Mouse (Mus musculus) intestine, embryonic 15.5 days (tissue): ENCODE data around the gene Prcd. TPM values are rescaled to one million over a fixed set of nuclear protein-coding genes. Genes with fewer than 3 reads are reported as not detected.
"Not testable (repeated sequence)": the region's sequence is repeated elsewhere in the genome, so short reads cannot be mapped to it uniquely, and the experiment has no call there.

Experiments
- ATAC-seq: fragments of 200-750 bp; cut with Nextera tagmentation; 2 replicates; pipeline ENCODE4 v1.8.0; 2017; ENCODE audit warnings: moderate TSS enrichment, moderate library complexity
- H3K27ac ChIP-seq: fragments of 300-500 bp; sonication (generic); 2 replicates; pipeline ENCODE4 v1.5.1; 2015; ENCODE audit warnings: mild to moderate bottlenecking, inconsistent platforms
- H3K27me3 ChIP-seq: fragments of 300-500 bp; sonication (generic); replicated peaks from 2 replicates; pipeline ENCODE4 v1.6.1; 2015; ENCODE audit warnings: inconsistent platforms
- H3K36me3 ChIP-seq: fragments of 300-500 bp; sonication (generic); 2 replicates; pipeline ENCODE4 v1.6.1; 2015; ENCODE audit warnings: inconsistent platforms
- H3K4me1 ChIP-seq: fragments of 300-500 bp; sonication (generic); replicated peaks from 2 replicates; pipeline ENCODE4 v1.6.1; 2015; ENCODE audit warnings: inconsistent platforms
- H3K4me2 ChIP-seq: fragments of 300-500 bp; sonication (generic); replicated peaks from 2 replicates; pipeline ENCODE4 v1.6.1; 2015; ENCODE audit warnings: mild to moderate bottlenecking, inconsistent platforms
- H3K4me3 ChIP-seq: fragments of 300-500 bp; sonication (generic); replicated peaks from 2 replicates; pipeline ENCODE4 v1.5.1; 2015; ENCODE audit warnings: inconsistent platforms
- H3K9ac ChIP-seq: fragments of 300-500 bp; sonication (generic); 2 replicates; pipeline ENCODE4 v1.6.1; 2015; ENCODE audit warnings: inconsistent platforms
- H3K9me3 ChIP-seq: fragments of 300-500 bp; sonication (generic); 2 replicates; pipeline ENCODE4 v1.6.1; 2016; ENCODE audit warnings: inconsistent platforms
- WGBS: fragments of 180-500 bp; shearing (Covaris S2); methylation state at CpG from one replicate; pipeline ENCODE4 v1.1.7; 2015; 5-methylcytosine and 5-hydroxymethylcytosine counted together
- polyA plus RNA-seq: library from polyadenylated mRNA; unstranded; fragments of >200 nt; fragmentation: Nextera tagmentation; extraction: Ambion mirVana; gene quantifications from 2 replicates; pipeline ENCODE4 v1.2.1, GENCODE M21; 2015

Gene Prcd
- 1.0 and 1.3 TPM in 2 replicates for polyA plus RNA-seq

- H3K36me3 ChIP-seq, result no peaks in the 10 kb centered on the region
These were observed at the start of gene Prcd for GRCm38 (mm10) chr11:116653234-116653633. Gene Prcd, plus strand, starts transcription at chr11:116653534.

GRCm38 (mm10) chr11:116604097-116604496, 49.2 kb upstream of the Prcd start:
- no peaks in the 10 kb centered on the region for H3K9me3 ChIP-seq
- H3K36me3 ChIP-seq, result 0 out of 2 replicates have a peak, but pooled peaks cover 4% of the 10 kb centered on the region
- H3K27ac ChIP-seq, result no peak overlapping the region
- no peaks in the 10 kb centered on the region for H3K4me1 ChIP-seq
- H3K9ac ChIP-seq, result no peak overlapping the region
- 85% methylated on average over 12 of the region's 12 CpGs for whole genome bisulfite sequencing
- H3K27me3 ChIP-seq, result no peaks in the 10 kb centered on the region
- no peak overlapping the region for H3K4me3 ChIP-seq
- no peak overlapping the region for H3K4me2 ChIP-seq
- no peak for ATAC-seq

More at GRCm38 (mm10) chr11:116653234-116653633, at the start of gene Prcd:
- Histone ChIP-seq H3K4me1 (peaks cover 32% of the 10 kb centered on the region), H3K4me2 (peak within 1 kb of the TSS; percentile 93), H3K27ac (no peak within 1 kb of the TSS), H3K4me3 (peak within 1 kb of the TSS; percentile 53), H3K9me3 (no peaks in the 10 kb centered on the region), H3K27me3 (peaks cover 29% of the 10 kb centered on the region), H3K9ac (peak within 1 kb of the TSS; percentile 62)
- ATAC-seq, result no peak
- 6% methylated on average over 10 of the region's 10 CpGs for WGBS

GRCm38 (mm10) chr11:116607717-116608116, 45.6 kb upstream of the Prcd start:
- 88% methylated on average over 3 of the region's 3 CpGs for WGBS
- Histone ChIP-seq H3K36me3 (0 out of 2 replicates have a peak, but pooled peaks cover 4% of the 10 kb centered on the region), H3K4me2 (no peak overlapping the region), H3K4me1 (0 out of 2 replicates have a peak, but pooled peaks cover 4% of the 10 kb centered on the region), H3K9ac (no peak overlapping the region), H3K27ac (no peak overlapping the region), H3K4me3 (no peak overlapping the region), H3K27me3 (no peaks in the 10 kb centered on the region), H3K9me3 (no peaks in the 10 kb centered on the region)
- no peak for ATAC-seq

GRCm38 (mm10) chr11:116609965-116610630, 43.2 kb upstream of the Prcd start:
- Histone ChIP-seq H3K27me3 (no peaks in the 10 kb centered on the region), H3K36me3 (no peaks in the 10 kb centered on the region), H3K4me1 (0 out of 2 replicates have a peak, but pooled peaks cover 4% of the 10 kb centered on the region), H3K9me3 (no peaks in the 10 kb centered on the region), H3K4me3 (no peak overlapping the region), H3K27ac (no peak overlapping the region), H3K9ac (no peak overlapping the region), H3K4me2 (no peak overlapping the region)
- 77% methylated on average over 15 of the region's 15 CpGs for whole genome bisulfite sequencing
- no peak for ATAC-seq

- not testable (repeated sequence) for ATAC-seq, H3K4me3 ChIP-seq, H3K36me3 ChIP-seq, H3K4me2 ChIP-seq, H3K27ac ChIP-seq, H3K9me3 ChIP-seq, H3K9ac ChIP-seq, H3K27me3 ChIP-seq
- peaks cover 14% of the 10 kb centered on the region for H3K4me1 ChIP-seq
- 91% methylated on average over 9 of the region's 9 CpGs for WGBS
These were observed 42.2 kb upstream of the Prcd start for GRCm38 (mm10) chr11:116611168-116611567.

GRCm38 (mm10) chr11:116611883-116612282, 41.5 kb upstream of the Prcd start:
- no peaks in the 10 kb centered on the region for H3K36me3 ChIP-seq
- 91% methylated on average over 9 of the region's 9 CpGs for WGBS
- no peaks in the 10 kb centered on the region for H3K9me3 ChIP-seq
- no peaks in the 10 kb centered on the region for H3K27me3 ChIP-seq
- H3K4me2 ChIP-seq, result no peak overlapping the region
- H3K27ac ChIP-seq, result no peak overlapping the region
- H3K4me1 ChIP-seq, result peaks cover 20% of the 10 kb centered on the region
- ATAC-seq, result no peak
- H3K9ac ChIP-seq, result no peak overlapping the region
- no peak overlapping the region for H3K4me3 ChIP-seq

- Histone ChIP-seq H3K9ac (no peak overlapping the region), H3K9me3 (no peaks in the 10 kb centered on the region), H3K4me2 (no peak overlapping the region), H3K36me3 (no peaks in the 10 kb centered on the region), H3K27me3 (no peaks in the 10 kb centered on the region), H3K4me1 (peaks cover 20% of the 10 kb centered on the region), H3K27ac (no peak overlapping the region), H3K4me3 (no peak overlapping the region)
- WGBS, result 92% methylated on average over 1 of the region's 1 CpGs
- no peak for ATAC-seq
These were observed 40.8 kb upstream of the Prcd start for GRCm38 (mm10) chr11:116612554-116612953.

- H3K36me3 ChIP-seq, result no peaks in the 10 kb centered on the region
- WGBS, result 86% methylated on average over 6 of the region's 6 CpGs
These were observed 40.1 kb upstream of the Prcd start for GRCm38 (mm10) chr11:116613234-116613633.

GRCm38 (mm10) chr11:116615735-116616437, 37.4 kb upstream of the Prcd start:
- Histone ChIP-seq H3K27me3 (no peaks in the 10 kb centered on the region), H3K4me2 (peak overlapping the region; percentile 26), H3K4me1 (peaks cover 34% of the 10 kb centered on the region), H3K4me3 (no peak overlapping the region), H3K9me3 (no peaks in the 10 kb centered on the region), H3K9ac (no peak overlapping the region), H3K36me3 (no peaks in the 10 kb centered on the region), H3K27ac (peak overlapping the region; percentile 54; the same call in 1 of the 2 replicates)
- peak; percentile 63 for ATAC-seq
- WGBS, result 36% methylated on average over 15 of the region's 15 CpGs

More at GRCm38 (mm10) chr11:116613234-116613633, 40.1 kb upstream of the Prcd start:
- no peaks in the 10 kb centered on the region for H3K9me3 ChIP-seq
- H3K9ac ChIP-seq, result no peak overlapping the region
- no peak overlapping the region for H3K4me2 ChIP-seq
- H3K4me3 ChIP-seq, result no peak overlapping the region
- H3K4me1 ChIP-seq, result peaks cover 23% of the 10 kb centered on the region
- H3K27me3 ChIP-seq, result no peaks in the 10 kb centered on the region
- no peak for ATAC-seq
- no peak overlapping the region for H3K27ac ChIP-seq

GRCm38 (mm10) chr11:116616438-116617118, 36.8 kb upstream of the Prcd start:
- no peaks in the 10 kb centered on the region for H3K9me3 ChIP-seq
- peak overlapping the region; percentile 26 for H3K4me2 ChIP-seq
- H3K9ac ChIP-seq, result no peak overlapping the region
- peaks cover 40% of the 10 kb centered on the region for H3K4me1 ChIP-seq
- no peaks in the 10 kb centered on the region for H3K36me3 ChIP-seq
- H3K4me3 ChIP-seq, result no peak overlapping the region
- no peak for ATAC-seq
- H3K27ac ChIP-seq, result peak overlapping the region; percentile 54; the same call in 1 of the 2 replicates
- H3K27me3 ChIP-seq, result no peaks in the 10 kb centered on the region
- WGBS, result 74% methylated on average over 10 of the region's 10 CpGs

GRCm38 (mm10) chr11:116617641-116618040, 35.7 kb upstream of the Prcd start:
- H3K27ac ChIP-seq, result no peak overlapping the region; the same call in 1 of the 2 replicates
- H3K27me3 ChIP-seq, result no peaks in the 10 kb centered on the region
- no peak overlapping the region for H3K4me3 ChIP-seq
- 85% methylated on average over 7 of the region's 7 CpGs for WGBS
- no peak overlapping the region for H3K9ac ChIP-seq
- peaks cover 49% of the 10 kb centered on the region for H3K4me1 ChIP-seq
- no peak for ATAC-seq
- H3K36me3 ChIP-seq, result no peaks in the 10 kb centered on the region
- H3K9me3 ChIP-seq, result no peaks in the 10 kb centered on the region
- no peak overlapping the region for H3K4me2 ChIP-seq

GRCm38 (mm10) chr11:116618666-116619065, 34.7 kb upstream of the Prcd start:
- ATAC-seq, result no peak
- H3K9me3 ChIP-seq, result no peaks in the 10 kb centered on the region
- no peak overlapping the region for H3K4me2 ChIP-seq
- H3K9ac ChIP-seq, result no peak overlapping the region
- no peaks in the 10 kb centered on the region for H3K27me3 ChIP-seq
- peaks cover 59% of the 10 kb centered on the region for H3K4me1 ChIP-seq
- H3K36me3 ChIP-seq, result no peaks in the 10 kb centered on the region
- no peak overlapping the region for H3K27ac ChIP-seq
- WGBS, result 89% methylated on average over 7 of the region's 7 CpGs
- no peak overlapping the region for H3K4me3 ChIP-seq
